Comparison of ENCODE assay signal across 10 mouse cellular contexts in the genomic region with DNA sequence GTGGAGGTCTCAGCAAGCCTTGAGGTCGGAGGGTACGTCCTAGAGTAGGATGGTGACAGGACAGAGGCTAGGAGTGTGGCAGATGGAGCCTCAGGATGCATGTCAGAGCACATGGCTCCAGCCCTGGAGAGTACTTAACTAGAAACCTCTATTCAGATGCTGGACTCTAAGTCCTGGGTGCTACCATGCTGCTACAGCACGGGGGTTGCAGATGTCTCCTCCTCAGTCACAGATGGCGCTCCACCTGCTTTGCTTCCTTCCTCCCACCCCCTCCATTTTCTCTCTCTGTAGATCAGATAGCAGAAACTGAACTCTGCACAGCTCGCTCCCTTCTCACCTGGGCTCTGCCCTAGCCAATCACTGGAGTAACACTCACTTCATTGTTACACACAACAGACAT.
DNase-seq lines count a peak whose midpoint lies in the region; ATAC-seq and TF ChIP-seq lines count a peak whose summit lies in the region.
"Had no signal": no experiment of that assay in that cellular context is flagged by ENCODE, and none has a peak within 500 bp of the region (broad histone marks: within the 10 kb centered on the region; RNA-seq: fewer than 3 reads in every experiment).

No protein-coding gene starts in this region.

- intact Hi-C loops in left cerebral cortex, postnatal 36 days (cut with DNase I), result no loop called here

- H3K4me1 ChIP-seq in midbrain, postnatal 0 days (ENCODE audit: insufficient read depth, low read length), result 0 out of 2 replicates have a peak, but pooled peaks cover 2% of the 10 kb centered on the region
- peaks cover 1% of the 10 kb centered on the region; the same call in 1 of the 2 replicates for H3K4me1 ChIP-seq in midbrain, embryonic 16.5 days (ENCODE audit: control insufficient read depth, insufficient read depth, low read length)
- H3K4me1 ChIP-seq in stomach, postnatal 0 days (replicated peaks; ENCODE audit: control insufficient read depth, insufficient read depth), result peaks cover 4% of the 10 kb centered on the region; the same call in 1 of the 2 replicates

- TF ChIP-seq EP300 in stomach, postnatal 0 days (optimal IDR thresholded peaks at IDR 0.05), result no peak

- no peak overlapping the region for H3K4me3 ChIP-seq in midbrain, postnatal 0 days (ENCODE audit: low read depth, low read length)
- H3K4me3 ChIP-seq in midbrain, embryonic 16.5 days (ENCODE audit: low read depth, low read length), result no peak overlapping the region
- no peak overlapping the region for H3K4me3 ChIP-seq in stomach, postnatal 0 days (ENCODE audit: low read depth, low read length)

- TF ChIP-seq CTCF in midbrain, postnatal 0 days (IDR thresholded peaks at IDR 0.05), result no peak
- no peak for TF ChIP-seq CTCF in stomach, postnatal 0 days (IDR thresholded peaks at IDR 0.05; ENCODE audit: low read depth)

- no peak overlapping the region for H3K27ac ChIP-seq in midbrain, postnatal 0 days (ENCODE audit: low read depth, low read length)
- H3K27ac ChIP-seq in midbrain, embryonic 16.5 days (ENCODE audit: low read length), result no peak overlapping the region
- no peak overlapping the region for H3K27ac ChIP-seq in stomach, postnatal 0 days (replicated peaks)

- DNase-seq in cerebellum, postnatal 4 days (ENCODE audit: low spot score in 2 of 2), result no peak
- peak; percentile 41 for DNase-seq in midbrain, postnatal 0 days (ENCODE audit: low spot score)
- peak; percentile 53 for DNase-seq in left cerebral cortex, postnatal 36 days (ENCODE audit: low spot score in 2 of 2)
- DNase-seq in thymus, postnatal 36 days, result peak; percentile 49 to 65
- DNase-seq in kidney, adult 9 months, result no peak
- DNase-seq in stomach, postnatal 0 days (ENCODE audit: low spot score), result no peak
- DNase-seq: adrenal gland, postnatal 36 days; lung, postnatal 4 days had no signal

- no peaks in the 10 kb centered on the region for H3K9me3 ChIP-seq in midbrain, postnatal 0 days (ENCODE audit: low read length)
- H3K9me3 ChIP-seq in midbrain, embryonic 16.5 days (replicated peaks; ENCODE audit: control insufficient read depth, low read length, poor library complexity, severe bottlenecking), result no peaks in the 10 kb centered on the region
- H3K9me3 ChIP-seq in stomach, postnatal 0 days (ENCODE audit: control insufficient read depth, low read length), result no peaks in the 10 kb centered on the region

- peak; percentile 78 for ATAC-seq in cerebellum, adult (ENCODE audit: insufficient number of reproducible peaks, low FRiP score, low TSS enrichment)
- 0 out of 2 replicates have a peak, but pooled peaks have one; percentile 12 for ATAC-seq in midbrain, postnatal 0 days (ENCODE audit: low FRiP score)
- no peak for ATAC-seq in midbrain, embryonic 16.5 days
- ATAC-seq in stomach, postnatal 0 days (ENCODE audit: low FRiP score, low TSS enrichment), result no peak

- H3K9ac ChIP-seq in midbrain, postnatal 0 days (replicated peaks; ENCODE audit: low read length, poor library complexity, severe bottlenecking), result no peak overlapping the region
- H3K9ac ChIP-seq in midbrain, embryonic 16.5 days (ENCODE audit: low read depth, low read length), result no peak overlapping the region
- H3K9ac ChIP-seq in stomach, postnatal 0 days (ENCODE audit: low read length), result no peak overlapping the region

- H3K27me3 ChIP-seq in midbrain, postnatal 0 days (ENCODE audit: insufficient read depth, low read length), result no peaks in the 10 kb centered on the region
- H3K27me3 ChIP-seq in midbrain, embryonic 16.5 days (ENCODE audit: control insufficient read depth, insufficient read depth, low read depth, low read length), result no peaks in the 10 kb centered on the region
- no peaks in the 10 kb centered on the region for H3K27me3 ChIP-seq in stomach, postnatal 0 days (ENCODE audit: control insufficient read depth, insufficient read depth, low read length)

- no peak overlapping the region for H3K4me2 ChIP-seq in midbrain, postnatal 0 days (ENCODE audit: low read depth, low read length, poor library complexity, severe bottlenecking)
- H3K4me2 ChIP-seq in midbrain, embryonic 16.5 days (ENCODE audit: low read length), result no peak overlapping the region
- no peak overlapping the region for H3K4me2 ChIP-seq in stomach, postnatal 0 days (replicated peaks; ENCODE audit: low read depth)

- 90% methylated on average over 5 of the region's 5 CpGs for WGBS in midbrain, postnatal 0 days
- 89% methylated on average over 5 of the region's 5 CpGs for WGBS in midbrain, embryonic 16.5 days
- WGBS in stomach, postnatal 0 days, result 87% methylated on average over 5 of the region's 5 CpGs

- peaks cover 10% of the 10 kb centered on the region for H3K36me3 ChIP-seq in midbrain, postnatal 0 days (ENCODE audit: insufficient read depth, low read length)
- no peaks in the 10 kb centered on the region for H3K36me3 ChIP-seq in midbrain, embryonic 16.5 days (ENCODE audit: control insufficient read depth, insufficient read depth, low read length)
- H3K36me3 ChIP-seq in stomach, postnatal 0 days (ENCODE audit: control insufficient read depth, insufficient read depth, low read length), result peaks cover 9% of the 10 kb centered on the region

Comparison
In these comparisons a context has a peak if more than half of its experiments do, and no peak if none do; other contexts are left out.
1. ATAC-seq: peak in cerebellum, adult (single experiment) and midbrain, postnatal 0 days (single experiment); none in midbrain, embryonic 16.5 days (single experiment) and stomach, postnatal 0 days (single experiment).
2. DNase-seq: peak in midbrain, postnatal 0 days (single experiment), left cerebral cortex, postnatal 36 days (2 of 2) and thymus, postnatal 36 days (2 of 2); none in cerebellum, postnatal 4 days (0 of 2), kidney, adult 9 months (single experiment) and stomach, postnatal 0 days (single experiment).